Mouse (Mus musculus) kidney, embryonic 16.5 days (tissue): Measurements from ENCODE around the gene Clec3b. TPM values are rescaled to one million over a fixed set of nuclear protein-coding genes. Genes with fewer than 3 reads are reported as not detected.

Source experiments
- ATAC-seq: fragments of 200-750 bp; cut with Nextera tagmentation; 2 replicates; pipeline ENCODE4 v1.8.0; 2017; ENCODE audit warnings: moderate TSS enrichment; ENCODE audit not compliant: low FRiP score, low TSS enrichment
- H3K27ac ChIP-seq: fragments of 300-500 bp; sonication (generic); 2 replicates; pipeline ENCODE4 v1.5.1; 2014; ENCODE audit warnings: low read length
- H3K27me3 ChIP-seq: fragments of 300-500 bp; sonication (generic); 2 replicates; pipeline ENCODE4 v1.6.1; 2014; ENCODE audit warnings: low read length, control low read depth, mixed read lengths; ENCODE audit not compliant: insufficient read depth
- H3K36me3 ChIP-seq: fragments of 300-500 bp; sonication (generic); 2 replicates; pipeline ENCODE4 v1.6.1; 2014; ENCODE audit warnings: low read length, control low read depth, mixed read lengths; ENCODE audit not compliant: insufficient read depth
- H3K4me1 ChIP-seq: fragments of 300-500 bp; sonication (generic); 2 replicates; pipeline ENCODE4 v1.6.1; 2014; ENCODE audit warnings: low read length, control low read depth, mixed read lengths; ENCODE audit not compliant: insufficient read depth
- H3K4me2 ChIP-seq: fragments of 300-500 bp; sonication (generic); replicated peaks from 2 replicates; pipeline ENCODE4 v1.6.1; 2014; ENCODE audit warnings: low read depth, low read length
- H3K4me3 ChIP-seq: fragments of 300-500 bp; sonication (generic); 2 replicates; pipeline ENCODE4 v1.5.1; 2014; ENCODE audit warnings: mild to moderate bottlenecking, low read length
- H3K9ac ChIP-seq: fragments of 300-500 bp; sonication (generic); replicated peaks from 2 replicates; pipeline ENCODE4 v1.6.1; 2014; ENCODE audit warnings: low read length
- H3K9me3 ChIP-seq: fragments of 300-500 bp; sonication (generic); 2 replicates; pipeline ENCODE4 v1.6.1; 2016; ENCODE audit warnings: low read length, control low read depth
- WGBS: fragments of 180-500 bp; shearing (Covaris S2); extraction: QIAGEN DNeasy Blood & Tissue Kit; methylation state at CpG from one replicate; pipeline ENCODE4 v1.1.7; 2014; 5-methylcytosine and 5-hydroxymethylcytosine counted together
- polyA plus RNA-seq: library from polyadenylated mRNA; unstranded; fragments of >200 nt; fragmentation: Nextera tagmentation; extraction: Ambion mirVana; gene quantifications from 2 replicates; pipeline ENCODE4 v1.2.1, GENCODE M21; 2015

Gene Clec3b
- polyA plus RNA-seq, 1 experiment from 2014 or later: 0.70 TPM

GRCm38 (mm10) chr9:123165781-123166443 is 15.2 kb downstream of the Clec3b start:
- H3K4me1 ChIP-seq: 0 out of 2 replicates have a peak, but pooled peaks cover 7% of the 10 kb centered on the region
- no peak overlapping the region for H3K4me3 ChIP-seq
- H3K9me3 ChIP-seq: no peaks in the 10 kb centered on the region
- H3K27ac ChIP-seq: no peak overlapping the region
- peak; percentile 27; the same call in 1 of the 2 replicates for ATAC-seq
- no peak overlapping the region for H3K9ac ChIP-seq
- H3K36me3 ChIP-seq: no peaks in the 10 kb centered on the region
- H3K4me2 ChIP-seq: no peak overlapping the region
- no peaks in the 10 kb centered on the region for H3K27me3 ChIP-seq
- WGBS: 75% methylated on average over 3 of the region's 3 CpGs

DNA sequence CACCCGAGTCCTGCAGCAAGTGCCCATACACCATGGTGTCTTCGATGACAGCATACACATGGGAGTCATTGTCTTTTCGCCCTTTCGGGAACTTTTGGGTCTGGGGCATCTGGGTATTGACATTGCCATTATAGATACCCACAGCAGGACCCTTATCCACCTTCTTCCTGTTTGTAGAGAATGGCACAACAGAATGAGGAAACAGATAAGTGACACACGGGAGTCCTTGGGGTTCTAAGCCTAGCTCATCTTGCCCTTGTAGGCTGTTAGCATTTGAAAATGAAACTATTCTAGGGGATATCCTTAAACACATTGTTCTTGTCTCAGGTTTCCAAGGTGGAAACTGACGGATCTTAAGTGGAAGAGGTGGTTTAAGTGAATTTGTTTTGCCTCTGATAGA is 23.0 kb downstream of the Clec3b start:
- WGBS: 85% methylated on average over 6 of the region's 6 CpGs
- H3K27ac ChIP-seq: no peak overlapping the region

DNA sequence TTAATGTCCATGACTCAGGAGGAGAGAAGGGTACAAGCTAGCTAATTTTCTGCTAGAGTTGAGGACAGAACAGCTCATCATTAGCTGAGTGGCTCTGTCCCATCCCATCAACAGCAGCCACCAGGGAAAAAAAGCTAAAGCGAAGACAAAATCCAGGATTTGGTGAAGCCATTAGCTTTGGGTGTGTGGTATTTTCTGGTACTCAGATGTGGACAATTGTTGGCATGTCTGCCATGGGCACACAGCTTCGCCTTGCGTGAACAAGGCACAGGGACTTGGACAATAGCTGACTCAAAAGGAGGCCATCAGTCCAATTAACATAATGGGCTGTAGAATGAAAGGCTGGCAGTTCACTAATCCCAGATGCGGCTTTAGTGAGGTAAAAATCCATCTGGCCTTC is 23.6 kb downstream of the Clec3b start:
- Histone ChIP-seq H3K9me3 (no peaks in the 10 kb centered on the region), H3K4me1 (no peaks in the 10 kb centered on the region), H3K27me3 (no peaks in the 10 kb centered on the region), H3K4me3 (no peak overlapping the region), H3K27ac (no peak overlapping the region), H3K36me3 (peaks cover 6% of the 10 kb centered on the region; the same call in 1 of the 2 replicates), H3K9ac (no peak overlapping the region), H3K4me2 (no peak overlapping the region)
- ATAC-seq: no peak
- WGBS: 82% methylated on average over 4 of the region's 4 CpGs

More for the DNA sequence above, 23.0 kb downstream of the Clec3b start:
- no peak overlapping the region for H3K4me3 ChIP-seq
- H3K27me3 ChIP-seq: no peaks in the 10 kb centered on the region
- H3K9me3 ChIP-seq: no peaks in the 10 kb centered on the region
- H3K4me2 ChIP-seq: no peak overlapping the region
- no peak overlapping the region for H3K9ac ChIP-seq
- H3K36me3 ChIP-seq: peaks cover 6% of the 10 kb centered on the region; the same call in 1 of the 2 replicates
- H3K4me1 ChIP-seq: no peaks in the 10 kb centered on the region
- ATAC-seq: no peak

GRCm38 (mm10) chr9:123177380-123178048 is 26.8 kb downstream of the Clec3b start:
- 85% methylated on average over 9 of the region's 9 CpGs for WGBS
- no peak for ATAC-seq
- no peak overlapping the region for H3K9ac ChIP-seq

DNA sequence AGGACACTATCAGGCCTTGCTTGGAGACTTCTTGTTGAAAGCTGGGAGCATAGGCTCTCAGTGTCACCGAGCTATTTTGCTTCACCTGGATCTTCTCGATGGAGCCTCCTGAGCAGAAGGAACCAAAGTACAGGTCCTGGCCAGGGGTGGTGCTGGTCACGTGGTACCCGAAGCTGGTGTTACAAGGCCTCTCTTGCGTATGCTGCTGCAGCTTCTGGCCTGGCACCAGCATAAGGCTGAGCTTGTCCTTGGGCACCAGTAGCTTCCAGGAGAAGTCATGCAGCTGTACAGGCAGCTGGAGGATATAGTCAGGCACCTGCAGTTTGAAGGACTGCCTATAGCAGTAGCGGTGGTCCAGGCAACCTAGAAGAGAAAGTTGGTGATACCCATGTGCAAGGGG is 29.3 kb downstream of the Clec3b start:
- Histone ChIP-seq H3K4me3 (no peak overlapping the region), H3K27me3 (no peaks in the 10 kb centered on the region), H3K27ac (no peak overlapping the region), H3K4me1 (no peaks in the 10 kb centered on the region), H3K36me3 (peaks cover 6% of the 10 kb centered on the region; the same call in 1 of the 2 replicates), H3K4me2 (no peak overlapping the region), H3K9me3 (no peaks in the 10 kb centered on the region), H3K9ac (no peak overlapping the region)
- 93% methylated on average over 6 of the region's 6 CpGs for WGBS
- no peak for ATAC-seq

More at GRCm38 (mm10) chr9:123177380-123178048, 26.8 kb downstream of the Clec3b start:
- Histone ChIP-seq H3K4me1 (no peaks in the 10 kb centered on the region), H3K4me3 (no peak overlapping the region), H3K27ac (no peak overlapping the region), H3K36me3 (peaks cover 6% of the 10 kb centered on the region; the same call in 1 of the 2 replicates), H3K4me2 (no peak overlapping the region), H3K27me3 (no peaks in the 10 kb centered on the region), H3K9me3 (no peaks in the 10 kb centered on the region)

GRCm38 (mm10) chr9:123183226-123183625 is 32.5 kb downstream of the Clec3b start:
- H3K4me1 ChIP-seq: no peaks in the 10 kb centered on the region
- peak; percentile 89 for ATAC-seq
- peak overlapping the region; percentile 21; the same call in 1 of the 2 replicates for H3K27ac ChIP-seq

GRCm38 (mm10) chr9:123185546-123185945 is 34.8 kb downstream of the Clec3b start:
- WGBS: 38% methylated on average over 2 of the region's 2 CpGs

More at GRCm38 (mm10) chr9:123183226-123183625, 32.5 kb downstream of the Clec3b start:
- Histone ChIP-seq H3K4me2 (no peak overlapping the region), H3K9ac (no peak overlapping the region), H3K27me3 (no peaks in the 10 kb centered on the region), H3K4me3 (no peak overlapping the region), H3K36me3 (no peaks in the 10 kb centered on the region), H3K9me3 (no peaks in the 10 kb centered on the region)
- WGBS: 72% methylated on average over 8 of the region's 8 CpGs

DNA sequence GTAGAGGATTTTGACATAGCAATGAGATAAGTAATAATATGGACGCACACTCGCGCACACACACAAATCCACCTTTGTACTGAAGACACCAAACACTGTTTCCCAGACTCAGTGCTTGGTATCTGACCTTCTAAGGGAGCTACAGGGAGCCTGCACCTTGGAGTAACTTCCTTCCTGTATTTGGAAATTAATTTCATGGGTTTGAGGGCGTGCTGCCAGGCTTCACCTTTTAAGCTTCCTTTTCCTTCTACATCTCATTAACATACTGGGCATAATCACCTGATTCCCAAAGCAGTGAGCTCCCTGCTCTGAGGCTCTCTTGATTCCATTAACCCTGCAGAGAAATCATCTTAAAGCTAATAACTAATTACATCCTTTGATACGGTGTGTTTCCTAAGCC is 35.4 kb downstream of the Clec3b start:
- no peak overlapping the region for H3K27ac ChIP-seq
- no peak for ATAC-seq
- 80% methylated on average over 5 of the region's 5 CpGs for WGBS

More at GRCm38 (mm10) chr9:123185546-123185945, 34.8 kb downstream of the Clec3b start:
- Histone ChIP-seq H3K27ac (no peak overlapping the region), H3K36me3 (peaks cover 2% of the 10 kb centered on the region; the same call in 1 of the 2 replicates), H3K9ac (no peak overlapping the region), H3K4me1 (no peaks in the 10 kb centered on the region), H3K4me2 (no peak overlapping the region), H3K4me3 (no peak overlapping the region), H3K27me3 (no peaks in the 10 kb centered on the region), H3K9me3 (no peaks in the 10 kb centered on the region)
- ATAC-seq: no peak

GRCm38 (mm10) chr9:123187589-123187988 is 36.8 kb downstream of the Clec3b start:
- Histone ChIP-seq H3K9me3 (no peaks in the 10 kb centered on the region), H3K27me3 (no peaks in the 10 kb centered on the region), H3K36me3 (peaks cover 3% of the 10 kb centered on the region; the same call in 1 of the 2 replicates), H3K9ac (no peak overlapping the region), H3K4me2 (no peak overlapping the region), H3K27ac (no peak overlapping the region), H3K4me3 (no peak overlapping the region), H3K4me1 (no peaks in the 10 kb centered on the region)
- no peak for ATAC-seq
- WGBS: 89% methylated on average over 5 of the region's 5 CpGs

More for the DNA sequence above, 35.4 kb downstream of the Clec3b start:
- Histone ChIP-seq H3K9me3 (no peaks in the 10 kb centered on the region), H3K36me3 (peaks cover 3% of the 10 kb centered on the region; the same call in 1 of the 2 replicates), H3K27me3 (no peaks in the 10 kb centered on the region), H3K9ac (no peak overlapping the region), H3K4me1 (no peaks in the 10 kb centered on the region), H3K4me3 (no peak overlapping the region), H3K4me2 (no peak overlapping the region)

DNA sequence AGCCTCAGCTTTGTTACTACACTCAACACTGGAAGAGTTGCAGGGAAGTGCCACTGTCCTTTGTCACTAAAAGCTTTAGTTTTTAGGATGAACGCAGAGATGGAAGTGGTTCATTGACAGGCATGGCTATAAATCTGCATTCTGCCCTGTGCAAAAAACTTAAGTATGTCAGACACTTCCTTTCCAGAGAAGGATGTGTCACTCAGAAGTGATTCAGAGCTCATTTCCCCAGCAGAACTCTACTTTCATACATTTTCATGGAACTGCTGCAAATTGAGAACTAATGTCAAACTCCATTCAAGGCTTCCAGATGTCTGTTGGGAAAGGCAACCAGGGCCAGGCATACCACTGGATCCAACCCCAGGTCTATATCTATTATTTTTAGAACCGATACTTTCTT is 37.5 kb downstream of the Clec3b start:
- no peaks in the 10 kb centered on the region for H3K4me1 ChIP-seq
- no peak overlapping the region for H3K27ac ChIP-seq
- no peak for ATAC-seq
- no peak overlapping the region for H3K4me3 ChIP-seq
- no peaks in the 10 kb centered on the region for H3K27me3 ChIP-seq
- no peak overlapping the region for H3K9ac ChIP-seq
- 73% methylated on average over 2 of the region's 2 CpGs for WGBS
- H3K4me2 ChIP-seq: no peak overlapping the region
- H3K36me3 ChIP-seq: peaks cover 3% of the 10 kb centered on the region; the same call in 1 of the 2 replicates
- H3K9me3 ChIP-seq: no peaks in the 10 kb centered on the region
